ENCODE assay signal across 1 mouse cellular context in the genomic region with DNA sequence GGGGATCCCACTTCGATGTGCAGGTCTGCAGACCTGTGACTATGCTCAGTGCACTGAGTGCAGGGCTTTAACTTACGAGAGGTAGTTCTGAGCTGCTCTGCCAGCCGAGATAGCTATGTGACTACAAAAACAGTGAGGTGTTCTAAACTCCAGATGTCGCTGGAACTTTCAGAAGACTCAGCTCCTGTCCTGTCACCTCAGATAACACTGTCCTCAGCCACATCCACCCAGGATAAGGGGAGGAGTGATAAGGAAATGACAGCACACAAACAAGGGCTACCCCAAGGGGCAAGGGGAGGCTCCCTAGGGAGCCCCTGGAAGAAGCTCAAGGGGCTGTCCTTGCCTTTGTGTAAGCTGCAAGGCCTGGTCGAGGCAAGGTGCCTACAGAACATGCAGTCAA.
A peak's percentile ranks its signal among the peaks of the same experiment; 100 is the strongest.
TF ChIP-seq lines count a peak whose summit lies in the region.

No protein-coding gene starts in this region.

TF ChIP-seq in MEL, 35 proteins besides CTCF, POLR2A, EP300 and RAD21 (continued from another document):
- TF ChIP-seq MEF2A (IDR thresholded peaks at IDR 0.05; ENCODE audit: extremely low read depth, insufficient replicate concordance, low read depth, low read length, poor library complexity, severe bottlenecking), result peak; percentile 17; the same call in 1 of the 2 replicates
- no peak for TF ChIP-seq ZC3H11A (IDR thresholded peaks at IDR 0.05; ENCODE audit: low read depth, low read length)
- TF ChIP-seq SMC3 (IDR thresholded peaks at IDR 0.05; ENCODE audit: low read depth, low read length), result peak; percentile 43
- no peak for TF ChIP-seq MYB (IDR thresholded peaks at IDR 0.05; ENCODE audit: low read depth, low read length)
- TF ChIP-seq ZKSCAN1 (IDR thresholded peaks at IDR 0.05; ENCODE audit: low read depth, low read length), result no peak
- TF ChIP-seq ZMIZ1 (IDR thresholded peaks at IDR 0.05; ENCODE audit: low read depth, low read length), result 0 out of 2 replicates have a peak, but pooled peaks have one; percentile 53
- TF ChIP-seq POLR2AphosphoS2 (IDR thresholded peaks at IDR 0.05; ENCODE audit: low read length), result no peak
- no peak for TF ChIP-seq USF2 (IDR thresholded peaks at IDR 0.05; ENCODE audit: borderline replicate concordance in 1 of 2, insufficient read depth in 1 of 2, low read depth in 1 of 2, low read length in 2 of 2)
- peak; percentile 56 for TF ChIP-seq BHLHE40 (IDR thresholded peaks at IDR 0.05; ENCODE audit: borderline replicate concordance, low read depth, low read length)
- no peak for TF ChIP-seq NRF1 (IDR thresholded peaks at IDR 0.05; ENCODE audit: insufficient read depth, low read depth, low read length, poor library complexity, severe bottlenecking)
- no peak for TF ChIP-seq CHD1 (IDR thresholded peaks at IDR 0.05; ENCODE audit: low read depth, low read length)
- TF ChIP-seq HCFC1 (IDR thresholded peaks at IDR 0.05; ENCODE audit: low read depth, low read length), result no peak
- no peak for TF ChIP-seq UBTF (IDR thresholded peaks at IDR 0.05; ENCODE audit: borderline replicate concordance, insufficient read depth, low read depth, low read length)
- TF ChIP-seq GATA1 (IDR thresholded peaks at IDR 0.05; ENCODE audit: low read depth, low read length), result peak; percentile 83
- no peak for TF ChIP-seq USF1 (IDR thresholded peaks at IDR 0.05; ENCODE audit: low read depth, low read length)
- 0 out of 2 replicates have a peak, but pooled peaks have one; percentile 19 for TF ChIP-seq MAFK (IDR thresholded peaks at IDR 0.05; ENCODE audit: borderline replicate concordance, low read depth, low read length)
- peak; percentile 81 for TF ChIP-seq RCOR1 (IDR thresholded peaks at IDR 0.05; ENCODE audit: low read depth, low read length)
- peak; percentile 16; the same call in 1 of the 2 replicates for TF ChIP-seq JUND (IDR thresholded peaks at IDR 0.05; ENCODE audit: low read depth, low read length)
- TF ChIP-seq KAT2A (conservative IDR thresholded peaks at IDR 0.05; ENCODE audit: low read depth, low read length), result peak; percentile 34; the same call in 1 of the 2 replicates
- no peak; the same call in 1 of the 2 replicates for TF ChIP-seq MAX (IDR thresholded peaks at IDR 0.05; ENCODE audit: low read length)
- TF ChIP-seq NELFE (IDR thresholded peaks at IDR 0.05; ENCODE audit: low read depth, low read length), result no peak
- TF ChIP-seq E2F4 (IDR thresholded peaks at IDR 0.05; ENCODE audit: borderline replicate concordance, low read depth, low read length), result no peak
- no peak for TF ChIP-seq POLR2AphosphoS5 (IDR thresholded peaks at IDR 0.05; ENCODE audit: borderline replicate concordance, low read depth, low read length)
- TF ChIP-seq SIN3A (IDR thresholded peaks at IDR 0.05; ENCODE audit: low read length), result peak; percentile 83
- peak; percentile 41; the same call in 1 of the 2 replicates for TF ChIP-seq MAZ (IDR thresholded peaks at IDR 0.05; ENCODE audit: low read depth, low read length)
